Mouse (Mus musculus) 416B (cell line): ENCODE results near the gene 2310079G19Rik.

ENCODE experiments used
- DNase-seq: peaks from one replicate; pipeline ENCODE4 v3.0.0; 2011; ENCODE audit warnings: low read depth

Gene 2310079G19Rik

DNA sequence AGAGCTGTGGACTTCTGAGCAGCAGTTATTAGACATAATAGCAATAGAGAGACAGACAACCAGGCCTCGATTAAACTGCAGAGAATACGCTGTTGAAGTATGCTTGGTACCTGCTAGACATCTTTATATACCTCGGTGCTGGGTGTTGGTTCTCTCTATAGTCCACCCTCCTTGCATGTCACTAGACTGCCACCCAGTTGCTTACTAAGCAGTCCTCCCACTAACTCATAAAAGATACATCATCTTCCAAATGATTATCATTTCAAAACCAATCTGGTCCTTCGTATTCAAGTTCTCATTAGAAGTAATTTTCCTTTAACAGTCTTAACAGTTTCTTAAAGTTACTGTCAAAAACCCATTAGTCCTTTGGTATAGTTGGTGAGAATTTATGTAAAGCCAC is at the start of gene 2310079G19Rik:
Gene 2310079G19Rik (minus strand): TSS at position 101 of the 400 bp plus-strand sequence.
- DNase-seq, result no peak

DNA sequence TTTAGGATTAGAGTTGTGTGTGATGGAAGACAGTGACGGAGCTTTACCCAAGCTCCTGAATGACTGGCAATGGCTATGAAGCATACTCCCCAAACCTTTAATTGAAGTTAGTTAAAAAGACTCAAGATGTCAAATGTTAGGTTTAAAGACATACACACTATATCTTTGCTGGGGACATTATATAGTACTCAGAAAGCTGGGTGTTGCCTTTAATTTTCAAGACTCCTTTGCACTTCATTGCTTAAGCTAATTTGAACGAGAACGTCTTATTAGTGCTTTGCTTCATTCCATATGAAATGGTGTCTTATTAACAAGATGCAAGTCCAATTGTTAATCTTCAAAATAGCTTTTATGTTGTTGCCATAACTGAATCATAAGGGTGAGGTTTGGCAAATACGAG is 44.1 kb upstream of the 2310079G19Rik start, which contains the start of gene Krtap27-1:
Gene Krtap27-1 (minus strand): TSS at position 101 of the 400 bp plus-strand sequence.
- no peak for DNase-seq

DNA sequence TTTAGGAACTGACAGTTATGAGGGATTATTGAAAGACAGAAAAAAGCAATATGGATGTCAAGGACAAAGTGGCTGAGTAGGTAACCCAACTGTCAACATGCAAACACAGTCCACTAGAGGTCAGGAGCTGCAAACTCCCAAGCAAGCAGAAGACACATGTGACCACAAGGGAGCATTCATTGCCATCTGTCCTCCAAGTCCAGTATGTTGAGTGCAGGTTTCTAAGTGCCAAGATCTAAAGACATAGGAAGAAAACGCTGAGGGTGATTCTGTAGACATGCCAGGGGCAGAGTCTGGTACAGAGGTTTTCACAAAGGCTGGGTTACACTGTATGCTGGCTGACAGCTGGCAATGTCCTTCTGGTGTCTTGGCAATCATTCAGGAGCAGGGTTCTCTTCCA is 30.0 kb upstream of the 2310079G19Rik start:
- peak; percentile 45 for DNase-seq

DNA sequence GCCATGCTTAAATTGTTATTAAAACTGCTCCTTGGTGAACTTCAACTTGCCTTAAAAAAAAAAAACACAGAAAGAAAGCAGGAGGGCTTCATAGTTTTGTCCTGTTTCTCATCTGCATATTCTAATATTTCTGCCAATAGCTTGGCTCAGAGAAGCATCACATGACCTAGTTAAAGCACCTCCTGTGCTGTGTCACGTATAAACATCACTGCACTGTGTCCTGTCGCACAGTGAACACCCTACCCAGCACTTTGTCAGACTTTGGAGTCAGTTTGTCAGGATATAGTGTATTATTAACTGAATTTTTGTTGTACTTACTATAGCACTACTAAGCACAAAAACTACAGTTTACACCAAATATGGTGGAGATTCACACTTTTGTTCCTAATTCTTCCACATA is 24.5 kb upstream of the 2310079G19Rik start:
- no peak for DNase-seq

DNA sequence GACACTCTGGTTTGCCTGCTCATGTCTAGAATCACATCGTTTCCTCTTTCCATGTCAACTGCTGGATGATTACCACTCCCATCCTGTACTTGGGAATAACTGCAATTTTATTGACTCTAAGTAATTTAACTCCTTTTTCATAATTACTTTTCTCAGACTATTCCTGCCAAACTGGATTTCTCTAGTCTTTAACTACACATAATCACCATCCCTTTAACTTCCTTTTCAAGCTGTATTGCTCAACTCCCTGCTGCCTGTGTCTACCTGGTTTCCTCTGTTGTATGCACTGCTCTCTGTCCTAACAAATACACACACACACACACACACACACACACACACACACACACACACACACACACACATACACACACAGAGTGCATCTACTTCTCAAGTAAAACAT is 23.6 kb upstream of the 2310079G19Rik start:
- DNase-seq, result no peak

DNA sequence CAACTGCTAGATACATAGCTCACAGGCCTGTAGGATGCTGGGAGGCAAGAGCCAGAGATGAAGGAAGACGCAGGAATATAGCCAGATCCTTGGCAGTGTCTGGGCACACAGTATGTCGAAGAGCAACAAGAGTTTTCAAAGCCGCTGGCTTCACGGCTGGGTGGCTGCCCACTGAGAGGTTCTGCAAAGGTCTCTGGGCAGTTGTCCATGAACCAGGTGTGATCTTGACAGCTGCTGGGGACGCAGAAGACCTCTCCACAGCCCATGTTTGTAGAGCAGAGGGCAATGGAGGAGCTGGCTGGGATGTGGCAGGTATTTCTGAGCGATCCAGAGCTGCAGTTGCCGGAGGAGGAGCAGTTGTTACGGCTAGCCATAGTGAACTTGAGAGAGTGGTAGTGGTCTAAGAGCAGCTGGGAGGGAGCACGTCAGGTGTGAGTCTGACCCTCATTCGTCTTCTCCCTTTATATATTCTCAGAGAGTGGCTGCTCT is 19.9 kb upstream of the 2310079G19Rik start, which contains the start of gene Krtap26-1:
Gene Krtap26-1 (minus strand): TSS at position 439 of the 489 bp plus-strand sequence.
- DNase-seq, result no peak

DNA sequence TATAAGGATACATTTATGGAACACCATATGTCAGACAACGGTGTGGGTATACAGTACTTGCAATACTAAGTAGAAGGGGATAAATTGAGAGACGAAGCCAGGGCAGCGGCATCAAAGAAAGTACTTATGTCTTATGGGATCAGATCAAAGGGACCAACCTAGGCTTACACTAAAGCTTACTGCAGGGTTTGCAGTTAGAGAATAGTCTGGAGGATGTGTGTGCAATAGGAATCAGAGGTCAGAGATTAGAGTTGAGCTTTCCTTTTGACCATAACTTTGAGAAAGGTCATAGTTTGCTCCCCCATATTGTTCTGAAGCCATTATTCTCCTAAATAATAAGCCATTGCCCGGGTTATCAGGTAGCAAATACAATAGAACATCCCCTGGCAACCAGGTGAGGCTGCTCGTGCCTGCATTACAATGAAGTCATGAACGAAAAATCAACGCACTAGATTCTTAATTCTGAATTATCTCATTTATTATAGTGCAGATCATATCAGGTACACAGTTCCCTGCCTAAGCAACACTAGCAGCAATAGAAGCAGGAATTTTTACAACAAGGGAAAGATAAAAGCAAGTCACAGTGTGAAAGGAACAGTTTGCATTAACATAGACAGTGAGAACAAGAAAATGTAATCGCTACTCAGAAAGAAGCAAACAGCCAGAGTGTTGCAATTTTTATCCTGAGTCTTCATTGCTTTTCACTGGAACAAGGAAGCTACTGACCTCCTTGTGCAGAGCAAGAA is 19.1 kb upstream of the 2310079G19Rik start:
- no peak for DNase-seq

DNA sequence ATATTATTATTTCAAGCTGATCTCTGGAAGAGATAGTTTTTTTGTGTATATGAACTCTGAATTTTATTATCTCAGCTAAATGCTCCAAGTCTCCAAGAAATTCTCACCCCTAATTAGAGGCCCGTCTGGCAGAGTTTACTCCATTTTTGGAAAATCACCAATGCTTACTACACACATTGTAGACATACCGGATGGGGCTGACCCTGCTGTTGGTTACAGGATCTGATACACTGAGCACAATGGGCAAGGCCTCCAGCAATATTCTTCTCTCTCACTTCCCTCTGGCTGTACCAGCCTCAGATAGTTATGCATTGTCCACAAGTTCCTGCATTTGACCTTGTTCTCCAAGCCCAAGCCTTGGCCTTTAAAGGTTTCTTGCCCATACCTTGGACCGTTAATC is 12.6 kb upstream of the 2310079G19Rik start:
- DNase-seq, result no peak

DNA sequence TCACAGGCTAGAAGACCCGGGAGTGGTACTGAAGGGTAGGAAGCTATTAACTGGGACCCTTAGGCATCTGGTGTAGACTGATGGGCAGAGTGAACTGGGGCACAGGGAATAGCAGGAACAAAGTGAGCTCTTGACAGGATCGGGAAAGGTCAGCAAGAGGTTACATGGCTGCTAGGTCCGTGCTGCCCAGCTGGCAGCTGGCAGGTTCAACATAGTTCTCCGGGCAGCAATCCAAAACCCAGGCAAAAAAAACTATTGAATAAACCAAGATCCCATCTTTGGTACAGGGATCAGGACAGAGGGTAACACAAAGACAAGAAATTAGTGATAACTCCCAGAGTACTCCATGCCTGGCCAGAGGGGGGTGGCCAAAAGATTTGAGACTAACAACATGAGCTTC is 7.7 kb upstream of the 2310079G19Rik start:
- DNase-seq, result no peak

DNA sequence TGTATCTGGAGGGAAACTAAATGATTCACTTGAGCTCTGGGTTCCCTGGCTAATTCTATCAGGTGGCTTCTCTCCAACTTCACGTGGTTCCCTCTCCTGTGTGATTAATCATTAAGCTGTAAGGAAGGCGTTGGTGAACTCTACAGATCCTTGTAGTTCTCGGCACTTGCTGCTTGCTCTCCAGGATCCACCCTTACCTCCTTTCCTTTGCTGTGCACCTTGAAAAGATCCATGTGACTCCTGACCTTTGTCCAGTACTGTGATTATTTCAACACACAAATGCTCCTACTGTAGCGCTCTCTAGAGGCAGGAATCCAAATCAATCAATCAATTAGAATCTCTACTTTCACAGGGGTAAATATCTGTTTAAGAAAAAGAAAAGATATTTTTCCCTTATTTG is 4.0 kb upstream of the 2310079G19Rik start:
- no peak for DNase-seq

DNA sequence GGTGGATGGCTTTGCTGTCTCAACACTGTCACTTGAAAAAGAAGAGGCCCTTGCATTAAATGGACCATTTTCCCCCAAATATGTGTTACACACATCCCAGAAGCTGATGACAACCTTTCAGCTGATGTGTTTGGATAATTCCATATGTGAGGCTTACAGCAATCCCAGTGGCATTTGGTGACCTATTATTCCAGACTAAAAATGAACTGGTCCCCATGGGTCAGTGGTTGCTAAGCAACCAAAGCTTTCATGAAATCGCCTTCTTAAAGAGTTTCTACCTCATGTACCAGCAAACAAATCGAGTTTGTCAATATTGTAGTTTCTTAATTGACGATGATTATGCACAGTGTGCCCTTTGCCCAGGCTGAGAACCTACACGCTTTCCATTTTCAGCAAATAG is 14.8 kb downstream of the 2310079G19Rik start:
- no peak for DNase-seq

DNA sequence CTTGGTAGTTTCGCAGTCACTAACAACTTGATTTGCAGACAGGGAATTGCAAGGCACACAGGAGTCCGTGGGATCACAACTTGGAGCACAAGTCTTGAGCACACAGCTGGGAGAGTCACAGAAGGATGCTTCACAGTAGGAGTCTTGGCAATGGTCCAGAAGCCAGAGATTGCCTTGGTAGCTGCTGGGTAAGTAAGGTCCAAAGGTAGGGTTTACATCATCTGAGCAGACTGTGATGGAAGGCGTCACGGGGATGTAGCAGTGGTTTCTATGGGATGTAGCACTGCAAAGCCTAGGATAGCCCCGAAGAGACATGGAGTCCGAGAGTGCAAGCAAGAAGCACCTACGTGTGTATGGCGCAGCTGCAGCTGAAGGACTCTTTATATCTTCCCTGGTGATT is 15.5 kb downstream of the 2310079G19Rik start, which contains the start of gene Krtap24-1:
Gene Krtap24-1 (minus strand): TSS at position 358 of the 400 bp plus-strand sequence.
- no peak for DNase-seq

DNA sequence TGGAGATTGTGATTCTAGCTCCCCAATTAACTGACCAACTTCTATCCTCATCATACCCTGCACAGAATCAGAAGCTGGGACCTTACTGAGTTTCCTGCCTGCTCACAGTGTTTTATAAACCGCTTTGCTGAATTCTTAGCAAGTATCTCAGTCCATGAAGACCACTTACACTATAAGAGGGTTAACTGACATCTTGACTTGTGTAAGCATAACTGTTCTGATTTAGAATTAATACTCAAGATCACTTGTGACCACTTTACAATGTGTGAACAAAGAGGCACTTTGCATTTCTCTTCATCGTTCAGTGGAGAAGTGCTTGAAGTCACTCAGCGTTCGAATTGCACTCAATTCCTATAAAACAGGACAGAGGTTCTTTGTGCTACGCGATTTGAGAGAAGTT is 22.9 kb downstream of the 2310079G19Rik start:
- no peak for DNase-seq

DNA sequence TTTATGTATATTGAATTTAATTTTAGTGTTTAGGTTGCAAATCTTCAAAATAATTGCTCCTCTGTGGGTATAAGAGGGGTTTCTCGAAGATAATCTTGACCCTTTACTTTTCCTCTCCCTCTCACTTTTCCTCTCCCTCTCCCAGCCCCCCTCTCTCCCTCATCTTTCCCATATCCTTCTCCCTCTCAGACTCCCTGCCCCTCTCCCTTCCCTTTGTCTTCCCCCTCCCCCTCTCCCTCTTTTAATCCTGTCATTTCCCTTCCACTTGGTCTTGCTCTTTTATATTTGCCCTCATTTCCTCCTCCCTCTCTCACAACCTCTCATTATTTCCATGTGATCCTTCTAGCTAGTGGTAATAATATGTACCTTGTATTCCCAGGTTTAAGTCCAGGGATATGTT is 25.0 kb downstream of the 2310079G19Rik start:
- no peak for DNase-seq

DNA sequence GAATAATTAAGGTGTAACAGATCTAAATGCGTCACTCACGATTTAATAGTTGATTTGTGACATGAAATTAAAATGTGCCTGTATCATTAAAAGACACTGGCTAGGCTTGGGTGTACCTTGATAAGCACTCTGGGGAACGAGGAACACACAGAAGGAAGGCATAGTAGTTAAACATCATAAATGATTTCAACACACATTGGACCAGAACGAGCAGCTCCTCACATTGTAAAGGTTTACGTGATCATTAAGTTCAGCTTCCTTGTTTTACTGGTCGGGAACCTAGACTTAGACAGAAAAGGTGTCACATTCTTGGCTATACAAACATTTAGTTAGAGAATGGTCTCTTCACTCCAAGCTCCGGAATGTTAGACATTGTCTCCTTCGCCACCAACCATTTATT is 27.2 kb downstream of the 2310079G19Rik start:
- no peak for DNase-seq

DNA sequence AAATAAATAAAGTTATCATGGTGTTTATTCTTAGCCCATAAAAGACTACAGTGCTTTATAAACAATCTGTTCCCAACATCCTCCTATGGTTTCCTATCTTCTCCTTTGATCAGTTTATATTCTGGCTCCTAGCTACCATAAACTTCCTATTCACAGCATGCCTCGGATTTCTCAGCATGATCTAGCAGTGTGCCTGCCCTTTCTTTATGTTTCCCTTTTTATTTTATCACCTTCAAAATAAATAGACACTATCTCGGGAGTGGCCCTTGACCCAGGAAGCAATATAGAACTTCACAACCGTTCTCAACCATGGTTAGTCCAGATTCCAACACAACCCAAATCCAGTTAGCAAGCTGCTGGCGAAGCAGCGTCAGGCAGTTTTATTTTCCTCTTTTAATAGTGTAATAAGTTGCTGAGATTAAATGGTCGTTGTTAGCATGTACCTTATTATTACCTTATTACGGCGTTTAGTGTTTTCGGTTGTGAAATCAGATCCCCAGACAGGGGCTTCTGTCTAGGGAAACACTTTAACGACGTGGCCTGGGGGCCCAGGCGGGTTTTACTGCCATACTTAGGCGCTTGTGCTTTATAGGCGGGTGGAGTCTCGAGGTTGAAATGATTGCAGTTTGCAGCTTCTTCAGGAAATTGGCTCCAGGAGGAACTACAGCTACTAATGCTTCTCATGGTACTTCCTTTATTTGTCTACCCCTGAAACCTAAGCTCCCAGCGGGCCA is 27.8 kb downstream of the 2310079G19Rik start:
- no peak for DNase-seq

DNA sequence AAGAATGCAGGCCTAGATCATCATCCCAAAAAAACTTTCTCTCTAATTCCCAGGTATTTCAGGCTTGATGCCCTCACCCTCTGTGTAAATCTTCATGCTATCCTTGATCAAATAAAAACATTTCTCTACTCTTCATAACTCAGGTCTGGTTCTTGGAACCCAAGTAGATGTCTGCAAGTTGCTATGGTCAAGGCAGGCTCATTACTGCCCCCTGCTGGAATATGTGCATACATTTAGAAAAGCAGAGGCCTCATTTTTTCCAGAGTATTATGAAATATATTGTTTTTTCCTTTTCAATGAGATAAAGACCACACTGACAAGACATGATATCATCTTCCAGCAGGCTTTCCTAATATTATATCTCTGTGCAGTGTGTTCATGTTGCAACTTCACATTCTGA is 34.7 kb downstream of the 2310079G19Rik start:
- peak; percentile 38 for DNase-seq

DNA sequence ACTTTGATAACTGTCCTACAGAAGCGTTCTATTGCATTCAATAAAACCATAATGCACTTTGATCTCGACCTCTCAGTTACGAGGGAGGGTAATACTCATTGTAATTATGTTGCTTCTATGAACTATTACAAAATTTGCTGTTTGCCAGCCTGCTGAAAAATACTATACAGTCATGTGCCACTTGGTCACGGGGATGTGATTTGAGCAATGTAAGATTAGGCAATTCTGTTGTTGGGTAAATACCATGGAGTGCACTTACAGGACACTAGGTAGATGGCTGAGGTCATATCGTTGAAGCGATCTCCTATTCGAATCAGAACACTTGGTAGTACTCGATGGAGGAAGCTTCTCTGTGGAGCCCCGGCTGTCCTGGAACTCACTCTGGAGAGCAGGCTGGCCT is 44.1 kb downstream of the 2310079G19Rik start:
- DNase-seq, result no peak
